Mouse (Mus musculus) neural tube, embryonic 13.5 days (tissue): ENCODE results near the gene Slf1. TPM values are rescaled to one million over a fixed set of nuclear protein-coding genes. Genes with fewer than 3 reads are reported as not detected.
"Not testable (repeated sequence)": the region's sequence is repeated elsewhere in the genome, so short reads cannot be mapped to it uniquely, and the experiment has no call there.

ENCODE experiments used
- ATAC-seq: fragments of 200-750 bp; cut with Nextera tagmentation; 2 replicates; pipeline ENCODE4 v1.8.0; 2017; ENCODE audit warnings: low read depth, mild to moderate bottlenecking, moderate TSS enrichment, moderate library complexity
- H3K27ac ChIP-seq: fragments of 300-500 bp; sonication (generic); replicated peaks from 2 replicates; pipeline ENCODE4 v1.5.1; 2015; ENCODE audit warnings: moderate library complexity, mild to moderate bottlenecking, inconsistent platforms
- H3K27me3 ChIP-seq: fragments of 300-500 bp; sonication (generic); 2 replicates; pipeline ENCODE4 v1.6.1; 2015; ENCODE audit warnings: mild to moderate bottlenecking, inconsistent platforms
- H3K36me3 ChIP-seq: fragments of 300-500 bp; sonication (generic); 2 replicates; pipeline ENCODE4 v1.6.1; 2015; ENCODE audit warnings: mild to moderate bottlenecking, inconsistent platforms
- H3K4me1 ChIP-seq: fragments of 300-500 bp; sonication (generic); replicated peaks from 2 replicates; pipeline ENCODE4 v1.6.1; 2015; ENCODE audit warnings: inconsistent platforms
- H3K4me2 ChIP-seq: fragments of 300-500 bp; sonication (generic); 2 replicates; pipeline ENCODE4 v1.6.1; 2015; ENCODE audit warnings: inconsistent platforms, mild to moderate bottlenecking, moderate library complexity
- H3K4me3 ChIP-seq: fragments of 300-500 bp; sonication (generic); 2 replicates; pipeline ENCODE4 v1.5.1; 2015; ENCODE audit warnings: mild to moderate bottlenecking, inconsistent platforms
- H3K9ac ChIP-seq: fragments of 300-500 bp; sonication (generic); 2 replicates; pipeline ENCODE4 v1.6.1; 2015; ENCODE audit warnings: moderate library complexity, mild to moderate bottlenecking, inconsistent platforms
- H3K9me3 ChIP-seq: fragments of 300-500 bp; sonication (generic); 2 replicates; pipeline ENCODE4 v1.6.1; 2016; ENCODE audit warnings: inconsistent platforms
- WGBS: fragments of 180-500 bp; shearing (Covaris S2); methylation state at CpG from one replicate; pipeline ENCODE4 v1.1.7; 2015; 5-methylcytosine and 5-hydroxymethylcytosine counted together
- polyA plus RNA-seq: library from polyadenylated mRNA; unstranded; fragments of >200 nt; fragmentation: Nextera tagmentation; extraction: Ambion mirVana; gene quantifications from 2 replicates; pipeline ENCODE4 v1.2.1, GENCODE M21; 2015

The Slf1 gene
- 25.0 and 27.5 TPM in 2 replicates for polyA plus RNA-seq

- Histone ChIP-seq H3K4me2 (peak within 1 kb of the TSS; percentile 66), H3K4me3 (peak within 1 kb of the TSS; percentile 100), H3K36me3 (no peaks in the 10 kb centered on the region), H3K9me3 (no peaks in the 10 kb centered on the region), H3K27me3 (no peaks in the 10 kb centered on the region), H3K27ac (peak within 1 kb of the TSS; percentile 91), H3K9ac (peak within 1 kb of the TSS; percentile 91), H3K4me1 (peaks cover 19% of the 10 kb centered on the region)
- ATAC-seq, result peak; percentile 99
- under 1% methylated on average over 65 of the region's 65 CpGs for WGBS
These were observed at the start of gene Slf1, which contains the start of gene 2210408I21Rik for GRCm38 (mm10) chr13:77134931-77135620. TSS of gene Slf1 (minus strand) at chr13:77135473. TSS of gene 2210408I21Rik (plus strand) at chr13:77135540.

DNA sequence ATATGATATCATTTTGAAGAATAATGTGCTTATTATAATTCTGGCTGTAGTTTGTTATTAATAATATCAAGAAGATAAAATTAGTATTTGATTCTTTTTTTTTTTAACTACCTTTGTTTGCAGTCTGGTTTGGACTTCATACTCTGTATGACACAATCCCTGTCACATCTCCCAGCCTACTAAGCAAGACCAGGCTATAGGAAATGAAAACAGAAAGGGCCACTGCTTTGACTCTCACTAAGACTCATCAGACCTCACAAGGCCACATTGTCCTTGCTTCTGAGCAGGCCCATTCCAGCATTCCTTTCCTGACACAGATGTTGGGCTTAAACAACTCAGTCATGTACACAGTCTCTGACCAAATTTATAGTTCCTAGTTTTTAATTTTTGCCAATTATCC is 42.7 kb upstream of the Slf1 start:
- Histone ChIP-seq H3K27ac (no peak overlapping the region), H3K4me2 (no peak overlapping the region), H3K4me3 (no peak overlapping the region), H3K9ac (no peak overlapping the region), H3K9me3 (no peaks in the 10 kb centered on the region), H3K4me1 (no peaks in the 10 kb centered on the region), H3K27me3 (no peaks in the 10 kb centered on the region), H3K36me3 (no peaks in the 10 kb centered on the region)
- ATAC-seq, result no peak

- Histone ChIP-seq H3K36me3 (no peaks in the 10 kb centered on the region), H3K9ac (no peak overlapping the region)
These were observed 5.6 kb upstream of the Slf1 start for GRCm38 (mm10) chr13:77140890-77141289.

DNA sequence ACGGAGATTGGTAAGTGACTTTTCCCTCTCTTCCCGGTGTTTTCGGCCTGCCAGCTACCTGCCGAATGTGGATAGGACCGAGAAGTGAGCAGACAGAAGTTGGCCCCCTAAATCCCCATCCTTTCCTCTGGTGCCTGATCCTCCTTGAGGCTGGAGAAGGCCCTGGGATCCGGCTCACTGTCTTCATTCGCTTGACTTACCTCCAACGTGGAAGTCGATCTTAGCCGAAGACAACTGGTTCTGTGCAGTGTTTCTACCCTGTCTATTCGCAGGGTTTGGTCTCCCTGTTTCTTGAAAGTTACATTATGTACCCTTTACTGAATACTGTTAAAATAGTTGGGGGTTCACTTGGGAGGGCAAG is 328 bp upstream of the Slf1 start:
- no peaks in the 10 kb centered on the region for H3K27me3 ChIP-seq
- H3K9ac ChIP-seq, result peak overlapping the region; percentile 91
- peak; percentile 80 for ATAC-seq
- peak overlapping the region; percentile 66 for H3K4me2 ChIP-seq
- peak overlapping the region; percentile 91 for H3K27ac ChIP-seq
- H3K4me3 ChIP-seq, result peak overlapping the region; percentile 100
- H3K36me3 ChIP-seq, result no peaks in the 10 kb centered on the region
- peaks cover 19% of the 10 kb centered on the region for H3K4me1 ChIP-seq
- no peaks in the 10 kb centered on the region for H3K9me3 ChIP-seq
- WGBS, result 1% methylated on average over 11 of the region's 11 CpGs

More at GRCm38 (mm10) chr13:77140890-77141289, 5.6 kb upstream of the Slf1 start:
- H3K4me3 ChIP-seq, result no peak overlapping the region
- WGBS, result 79% methylated on average over 2 of the region's 2 CpGs
- H3K27ac ChIP-seq, result no peak overlapping the region
- H3K27me3 ChIP-seq, result no peaks in the 10 kb centered on the region
- H3K4me1 ChIP-seq, result peaks cover 7% of the 10 kb centered on the region
- ATAC-seq, result no peak
- no peaks in the 10 kb centered on the region for H3K9me3 ChIP-seq
- H3K4me2 ChIP-seq, result no peak overlapping the region

- ATAC-seq, result no peak
- H3K4me2 ChIP-seq, result no peak overlapping the region
- no peaks in the 10 kb centered on the region for H3K36me3 ChIP-seq
- no peak overlapping the region for H3K9ac ChIP-seq
- H3K4me3 ChIP-seq, result no peak overlapping the region
- no peak overlapping the region for H3K27ac ChIP-seq
- H3K4me1 ChIP-seq, result peaks cover 14% of the 10 kb centered on the region
- no peaks in the 10 kb centered on the region for H3K9me3 ChIP-seq
- whole genome bisulfite sequencing, result 91% methylated on average over 2 of the region's 2 CpGs
- H3K27me3 ChIP-seq, result no peaks in the 10 kb centered on the region
These were observed 4.1 kb downstream of the Slf1 start for GRCm38 (mm10) chr13:77131132-77131531.

- WGBS, result 92% methylated on average over 2 of the region's 2 CpGs
- ATAC-seq, result no peak
- H3K4me2 ChIP-seq, result no peak overlapping the region
- H3K27ac ChIP-seq, result no peak overlapping the region
- H3K27me3 ChIP-seq, result no peaks in the 10 kb centered on the region
- no peak overlapping the region for H3K4me3 ChIP-seq
- 0 out of 2 replicates have a peak, but pooled peaks cover 5% of the 10 kb centered on the region for H3K4me1 ChIP-seq
- H3K36me3 ChIP-seq, result peaks cover 12% of the 10 kb centered on the region; the same call in 1 of the 2 replicates
- no peaks in the 10 kb centered on the region for H3K9me3 ChIP-seq
- H3K9ac ChIP-seq, result no peak overlapping the region
These were observed 7.0 kb downstream of the Slf1 start for GRCm38 (mm10) chr13:77128240-77128639.

DNA sequence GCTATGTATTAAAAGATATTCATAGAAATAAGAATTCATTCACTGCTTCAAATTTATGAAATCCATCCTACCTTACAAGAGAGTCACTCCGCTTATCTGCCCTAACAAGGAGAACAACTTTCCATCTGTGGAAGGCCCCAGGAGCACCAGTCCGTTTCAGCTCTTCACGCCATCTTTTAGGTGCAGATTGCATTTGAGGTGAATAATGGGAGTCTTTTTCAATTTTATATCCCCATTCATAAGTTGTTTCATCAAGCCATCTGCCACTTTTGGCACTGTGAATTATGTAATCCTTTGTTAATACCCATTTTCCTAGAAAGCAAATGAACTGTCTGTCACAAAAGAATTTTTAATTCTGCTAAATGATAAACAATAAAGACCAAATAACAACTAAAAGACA is 10.1 kb downstream of the Slf1 start:
- Histone ChIP-seq H3K4me1 (no peaks in the 10 kb centered on the region), H3K27ac (no peak overlapping the region), H3K4me2 (no peak overlapping the region), H3K36me3 (peaks cover 12% of the 10 kb centered on the region; the same call in 1 of the 2 replicates), H3K4me3 (no peak overlapping the region), H3K9me3 (no peaks in the 10 kb centered on the region), H3K27me3 (no peaks in the 10 kb centered on the region), H3K9ac (no peak overlapping the region)
- WGBS, result 81% methylated on average over 3 of the region's 3 CpGs
- no peak for ATAC-seq

DNA sequence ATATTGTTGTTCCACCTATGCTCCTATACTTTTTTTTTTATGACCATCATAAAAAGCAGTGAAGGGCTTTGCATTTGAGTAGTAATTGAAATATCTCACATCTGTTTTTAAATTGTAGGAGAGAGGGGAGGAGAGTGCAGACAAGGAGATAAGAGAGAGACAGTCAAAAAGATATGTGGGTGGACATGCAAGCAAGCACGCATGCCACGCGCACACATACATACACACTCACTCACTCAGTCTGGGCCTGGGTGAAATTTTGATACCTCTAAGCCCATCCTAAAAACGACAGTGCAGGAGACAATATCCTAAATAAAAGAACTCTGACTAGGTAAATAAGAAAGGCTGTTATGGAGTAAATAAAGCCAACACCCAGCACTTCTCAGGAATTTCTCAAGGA is 16.6 kb downstream of the Slf1 start:
- Histone ChIP-seq H3K4me1 (no peaks in the 10 kb centered on the region), H3K27me3 (no peaks in the 10 kb centered on the region), H3K4me2 (no peak overlapping the region), H3K9ac (no peak overlapping the region), H3K27ac (no peak overlapping the region), H3K4me3 (no peak overlapping the region), H3K36me3 (no peaks in the 10 kb centered on the region), H3K9me3 (no peaks in the 10 kb centered on the region)
- 97% methylated on average over 4 of the region's 4 CpGs for WGBS
- no peak for ATAC-seq

DNA sequence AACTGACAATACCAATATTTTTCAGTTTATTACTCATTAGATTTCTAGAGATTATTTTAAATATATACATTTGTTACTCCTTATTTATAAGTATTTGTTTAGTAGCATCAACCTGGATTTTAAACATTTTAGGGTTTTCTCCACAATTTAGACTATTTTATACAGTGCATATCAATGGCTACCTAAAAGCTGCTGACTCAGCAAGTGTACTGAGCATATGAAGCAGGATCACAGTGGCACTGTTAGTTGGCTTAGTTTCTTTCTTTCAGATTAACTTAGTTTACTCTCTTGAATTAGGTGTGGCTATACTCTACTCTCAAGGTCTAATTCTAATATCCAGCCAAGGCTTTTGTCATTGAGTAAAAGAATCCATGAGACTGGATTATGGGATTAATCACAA is 27.5 kb downstream of the Slf1 start:
- H3K4me1 ChIP-seq, result no peaks in the 10 kb centered on the region
- no peaks in the 10 kb centered on the region for H3K9me3 ChIP-seq
- no peak for ATAC-seq
- H3K4me3 ChIP-seq, result no peak overlapping the region
- no peak overlapping the region for H3K4me2 ChIP-seq
- no peak overlapping the region for H3K9ac ChIP-seq
- H3K36me3 ChIP-seq, result peaks cover 10% of the 10 kb centered on the region
- H3K27ac ChIP-seq, result no peak overlapping the region
- H3K27me3 ChIP-seq, result no peaks in the 10 kb centered on the region

GRCm38 (mm10) chr13:77092876-77093275 is 42.4 kb downstream of the Slf1 start:
- H3K9ac ChIP-seq, H3K27me3 ChIP-seq, H3K4me2 ChIP-seq, H3K4me1 ChIP-seq, H3K27ac ChIP-seq, H3K4me3 ChIP-seq, H3K9me3 ChIP-seq, ATAC-seq: not testable (repeated sequence)
- peaks cover 23% of the 10 kb centered on the region for H3K36me3 ChIP-seq
- 89% methylated on average over 1 of the region's 1 CpGs for WGBS

GRCm38 (mm10) chr13:77072030-77072429 is 63.2 kb downstream of the Slf1 start:
- Histone ChIP-seq H3K27me3 (no peaks in the 10 kb centered on the region), H3K9me3 (peaks cover 6% of the 10 kb centered on the region; the same call in 1 of the 2 replicates), H3K4me3 (no peak overlapping the region), H3K9ac (no peak overlapping the region), H3K4me2 (no peak overlapping the region), H3K36me3 (peaks cover 8% of the 10 kb centered on the region), H3K4me1 (no peaks in the 10 kb centered on the region), H3K27ac (no peak overlapping the region)
- ATAC-seq, result no peak

- H3K27me3 ChIP-seq, result no peaks in the 10 kb centered on the region
- no peaks in the 10 kb centered on the region for H3K4me1 ChIP-seq
- H3K36me3 ChIP-seq, result no peaks in the 10 kb centered on the region
- H3K9me3 ChIP-seq, result no peaks in the 10 kb centered on the region
- no peak for ATAC-seq
- no peak overlapping the region for H3K4me3 ChIP-seq
- H3K9ac ChIP-seq, result no peak overlapping the region
- no peak overlapping the region for H3K4me2 ChIP-seq
- 96% methylated on average over 1 of the region's 1 CpGs for WGBS
- no peak overlapping the region for H3K27ac ChIP-seq
These were observed 66.4 kb downstream of the Slf1 start for GRCm38 (mm10) chr13:77068847-77069246.

DNA sequence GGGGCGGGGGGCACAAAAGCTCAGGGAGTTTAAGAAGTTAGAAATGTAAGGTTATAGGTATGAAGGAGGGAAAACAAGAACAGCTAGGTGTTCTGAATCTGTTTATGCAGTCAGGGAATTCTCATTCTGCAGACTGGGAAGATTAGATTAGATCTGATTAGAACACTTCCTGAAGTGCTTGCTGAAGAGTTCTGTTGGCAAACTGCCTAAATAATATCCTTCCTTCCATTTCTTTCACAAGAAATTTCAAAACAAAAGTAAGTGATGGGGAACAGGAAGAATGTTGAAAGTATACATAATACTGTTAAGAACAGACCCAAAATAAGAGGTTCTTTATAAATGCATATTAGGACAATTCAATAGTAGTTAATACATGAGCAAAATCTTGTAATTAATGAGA is 72.1 kb downstream of the Slf1 start:
- no peak overlapping the region for H3K4me3 ChIP-seq
- H3K27ac ChIP-seq, result no peak overlapping the region
- ATAC-seq, result no peak
- WGBS, result 98% methylated on average over 1 of the region's 1 CpGs
- H3K4me1 ChIP-seq, result no peaks in the 10 kb centered on the region
- H3K27me3 ChIP-seq, result no peaks in the 10 kb centered on the region
- H3K36me3 ChIP-seq, result no peaks in the 10 kb centered on the region
- H3K9me3 ChIP-seq, result no peaks in the 10 kb centered on the region
- H3K4me2 ChIP-seq, result no peak overlapping the region
- no peak overlapping the region for H3K9ac ChIP-seq
